Mouse (Mus musculus) left cerebral cortex, adult 11 months (tissue): Measurements from ENCODE around the gene Mybpc3.

ENCODE experiments used
- DNase-seq: peaks from one replicate; pipeline ENCODE4 v3.0.0; 2022; ENCODE audit warnings: low spot score

Mybpc3 gene

DNA sequence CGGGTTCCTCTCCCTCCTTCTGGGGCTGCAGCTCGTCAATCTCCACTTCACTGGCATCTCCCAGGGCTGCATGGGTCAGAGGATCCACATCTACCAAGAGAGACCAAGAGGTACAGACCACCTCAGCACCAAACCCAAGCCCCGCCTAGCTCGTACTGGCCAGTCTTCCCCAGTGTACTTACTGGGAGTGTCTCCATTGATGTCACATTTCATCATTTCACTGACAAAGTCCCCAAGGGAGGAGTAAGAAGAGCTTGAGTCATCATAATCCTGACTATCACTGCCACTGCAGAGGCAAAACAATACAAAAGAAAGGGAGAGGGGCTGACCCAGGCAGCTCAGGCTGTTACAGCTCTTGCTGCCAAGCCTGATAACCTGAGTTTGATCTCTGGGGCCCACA is 49.7 kb downstream of the Mybpc3 start:
- DNase-seq, result no peak

DNA sequence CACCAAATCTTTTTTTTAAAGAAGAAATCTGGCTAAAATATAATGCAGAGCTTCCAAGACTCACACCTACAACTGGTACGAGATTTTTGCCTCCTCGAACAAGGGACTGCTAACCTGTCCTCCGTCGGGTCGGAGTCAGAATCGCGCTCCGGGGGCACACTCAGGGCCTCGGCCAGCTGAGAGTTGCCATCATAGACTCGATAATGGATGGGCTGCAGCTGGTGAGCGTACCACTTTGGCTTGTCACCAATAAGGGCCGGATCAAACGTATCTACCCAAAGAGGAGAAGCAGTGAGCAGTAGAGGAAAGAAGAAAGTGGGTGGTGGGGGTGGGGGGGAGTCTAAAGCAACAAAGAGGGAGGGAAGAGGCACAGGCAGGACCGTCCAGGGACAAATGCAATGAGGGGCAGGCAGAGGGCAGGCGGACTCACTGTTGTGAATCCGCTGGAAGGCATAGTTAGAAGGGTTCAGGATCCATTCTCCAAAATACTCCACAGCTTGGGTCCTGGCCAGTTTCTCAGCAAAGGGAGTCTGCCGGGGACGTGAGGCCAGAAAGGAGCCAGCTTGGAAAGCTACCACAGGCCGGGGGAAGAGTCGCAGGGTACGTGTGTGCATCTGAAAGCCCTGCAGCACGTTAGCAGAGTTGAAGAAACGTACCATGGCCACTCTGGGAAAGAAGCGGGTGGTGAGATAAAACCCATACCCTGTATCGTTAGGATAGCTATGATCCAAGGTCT is 51.8 kb downstream of the Mybpc3 start:
- no peak for DNase-seq

DNA sequence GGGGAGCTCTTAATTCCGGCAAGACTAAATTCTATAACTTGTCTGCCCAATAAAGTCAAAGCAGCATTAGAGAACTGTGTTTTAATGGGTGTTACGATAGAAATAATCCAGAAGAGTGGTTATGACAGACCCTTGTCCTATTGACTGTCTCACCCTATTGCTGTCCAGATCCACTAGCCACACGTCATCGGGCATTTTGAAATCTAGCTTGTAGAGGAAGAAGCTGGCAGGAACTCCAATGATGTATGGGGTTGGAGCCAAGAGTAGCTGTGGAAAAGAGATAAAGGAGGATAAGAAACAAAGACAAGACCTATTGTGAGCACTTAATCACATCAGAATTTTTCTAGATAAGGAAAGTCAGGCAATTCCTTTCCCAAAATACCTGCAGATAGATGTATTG is 57.5 kb downstream of the Mybpc3 start:
- DNase-seq, result no peak

DNA sequence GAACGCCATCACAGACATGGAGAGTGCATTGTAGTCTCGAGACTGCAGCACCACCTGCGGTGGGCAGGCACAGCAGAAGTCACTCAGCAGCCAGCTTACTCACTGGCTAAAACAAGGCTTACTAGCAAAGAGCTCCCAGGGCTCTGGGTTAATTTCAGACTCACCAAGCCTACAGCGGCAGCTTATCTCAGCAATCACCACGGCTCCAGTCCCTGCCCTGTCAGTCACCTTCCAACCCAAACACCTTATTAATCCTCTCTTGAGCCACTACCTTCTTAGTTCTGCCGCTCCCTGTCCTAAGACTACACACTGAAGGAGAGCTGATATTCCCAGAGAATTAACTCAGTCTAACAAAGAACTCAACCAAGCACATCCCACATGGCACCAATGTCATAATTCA is 58.3 kb downstream of the Mybpc3 start:
- DNase-seq, result no peak

DNA sequence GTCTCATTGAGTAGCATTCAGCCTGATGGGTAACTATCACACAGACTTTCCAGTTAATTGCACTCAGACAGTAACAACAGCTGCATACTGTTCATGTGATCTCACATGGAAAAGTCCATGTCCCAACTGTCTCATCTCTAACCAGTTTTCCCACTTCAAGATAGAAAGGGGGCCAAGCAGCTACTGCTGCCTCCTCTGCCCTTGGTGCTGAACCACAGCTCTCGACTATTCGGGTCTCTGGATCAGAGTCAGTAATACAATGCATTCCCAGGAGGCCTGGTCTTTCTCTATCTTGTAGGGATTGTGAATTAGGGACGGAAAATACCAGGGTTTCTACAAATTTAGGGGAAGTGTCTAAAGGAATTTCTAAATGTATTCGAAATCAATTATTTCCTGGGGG is 61.9 kb downstream of the Mybpc3 start:
- no peak for DNase-seq

DNA sequence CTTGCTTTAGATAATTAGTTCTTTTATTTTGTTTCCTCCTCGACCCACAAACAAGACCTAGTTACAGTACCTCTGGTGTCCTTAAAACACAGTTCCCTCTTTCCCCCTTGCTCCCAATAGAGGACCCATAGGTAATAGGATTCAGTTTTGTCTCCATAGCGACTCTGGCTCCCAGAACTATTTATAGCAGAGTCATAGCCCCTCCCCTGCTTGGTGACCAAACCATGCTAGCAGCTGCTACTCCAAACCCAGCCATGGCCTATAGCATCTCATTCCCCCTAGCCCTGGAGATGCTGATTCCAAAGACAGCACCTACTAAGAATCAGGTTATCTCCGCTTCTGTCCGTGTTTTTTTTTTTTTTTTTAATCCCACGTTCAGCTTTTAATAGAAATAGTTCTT is 62.8 kb downstream of the Mybpc3 start:
- no peak for DNase-seq

DNA sequence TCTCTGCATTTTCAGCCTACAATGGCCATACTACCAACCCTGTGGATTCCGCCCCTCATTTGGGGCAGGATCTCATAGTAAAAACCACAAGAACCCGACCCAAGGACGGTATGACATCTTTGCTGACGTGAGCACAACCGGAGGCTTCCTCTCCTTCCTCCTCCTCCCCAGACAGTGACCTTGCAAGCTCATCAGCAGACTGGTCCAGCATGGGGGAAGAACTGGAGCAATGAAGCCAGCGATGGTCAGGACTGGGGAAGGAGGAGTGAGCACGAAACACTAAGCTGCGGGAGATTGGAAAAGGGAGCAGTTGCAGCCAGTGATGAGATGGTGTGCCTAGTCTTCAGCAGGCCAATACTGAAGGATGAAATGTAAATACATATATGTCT is 64.1 kb downstream of the Mybpc3 start:
- DNase-seq, result no peak

DNA sequence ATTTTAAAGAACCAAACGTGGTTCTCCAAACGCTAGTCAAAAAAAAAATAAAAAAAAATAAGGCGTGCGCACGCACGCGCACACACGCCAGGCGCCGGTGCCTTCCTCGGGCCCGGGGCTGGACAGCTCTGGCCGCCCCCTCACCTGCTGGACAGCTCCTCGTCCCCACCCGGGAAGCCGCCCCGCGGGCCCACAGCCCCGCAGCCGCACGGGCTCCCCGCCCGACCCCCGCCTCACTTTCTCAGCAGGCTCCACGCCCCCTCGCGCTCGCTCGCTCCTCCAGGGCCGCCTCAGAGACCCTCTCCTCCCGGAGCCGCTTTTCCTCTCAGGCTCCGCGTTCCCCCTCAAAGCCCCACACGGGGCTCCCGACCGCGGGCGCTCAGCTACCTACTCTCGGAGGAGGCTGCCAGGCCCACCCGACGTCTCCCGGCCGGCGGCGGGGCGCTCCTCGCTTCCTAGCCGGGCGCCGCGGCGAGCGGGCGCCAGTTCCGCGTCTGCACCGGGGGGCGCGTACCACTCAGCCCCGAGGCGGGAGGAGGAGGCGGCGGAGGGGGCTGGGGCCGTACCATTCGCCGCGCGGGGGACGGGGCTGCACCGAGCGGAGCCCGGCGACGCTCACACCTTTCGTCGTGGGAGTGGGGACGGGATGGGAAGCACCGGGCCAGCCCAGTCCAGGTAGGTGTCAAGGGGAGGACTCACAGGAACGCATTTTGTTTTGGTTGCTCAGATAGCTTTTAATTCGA is 64.6 kb downstream of the Mybpc3 start:
- DNase-seq, result peak; percentile 82

DNA sequence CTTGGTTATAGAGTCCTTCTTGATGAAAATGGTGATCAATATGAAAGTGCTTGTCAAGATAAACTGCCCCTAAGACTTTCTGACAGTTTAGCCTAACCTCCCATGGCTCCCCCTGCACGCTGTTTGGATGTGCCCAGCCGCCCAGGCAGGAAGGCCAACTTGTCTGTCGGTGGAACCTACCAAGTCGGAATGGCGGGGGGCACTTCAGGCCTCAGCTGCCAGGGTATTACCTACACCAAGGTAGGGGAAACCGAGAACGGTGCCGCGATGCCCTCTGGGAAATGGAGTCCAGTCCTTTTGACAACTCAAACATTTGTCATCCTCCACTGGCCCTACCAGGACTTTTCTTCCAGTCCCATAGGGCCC is 65.2 kb downstream of the Mybpc3 start:
- peak; percentile 94 for DNase-seq

DNA sequence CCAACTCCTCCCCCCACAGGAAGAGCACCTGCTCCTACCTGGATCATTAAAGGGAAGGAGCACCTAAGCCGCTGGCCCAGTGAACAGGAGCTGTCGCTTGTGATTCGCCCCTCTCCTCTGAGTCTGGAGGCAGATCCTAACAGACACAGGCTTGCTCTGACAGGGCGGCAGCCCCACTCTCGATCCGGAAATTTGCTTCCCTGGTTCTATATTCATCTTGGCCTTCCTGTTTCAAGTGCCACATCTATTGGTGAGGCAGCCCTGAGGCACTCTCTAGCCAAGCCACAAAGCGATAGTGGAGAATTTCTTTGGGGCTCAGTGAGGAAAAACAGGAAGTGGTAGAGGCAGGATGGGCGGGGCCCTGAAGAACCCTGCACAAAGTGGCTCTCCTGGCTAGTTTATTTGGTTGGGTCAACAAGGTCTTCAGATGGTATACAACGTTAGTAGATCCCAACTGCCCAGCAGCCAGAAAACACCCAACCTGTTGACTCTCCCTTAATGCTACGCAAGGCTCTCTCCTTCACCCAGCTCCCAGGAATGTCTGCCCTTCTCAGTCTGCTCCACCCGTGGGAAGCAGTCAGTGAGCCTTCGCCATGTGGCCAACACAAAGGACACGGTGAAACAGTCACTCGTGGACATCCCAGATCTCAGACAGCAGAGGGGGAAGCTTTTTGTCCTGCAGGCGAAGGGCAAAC is 65.9 kb downstream of the Mybpc3 start, which contains the start of gene Madd:
Madd (minus strand) TSS at position 127 of the 695 bp plus-strand sequence.
- no peak for DNase-seq
